Mouse (Mus musculus): ENCODE results near the gene Xxylt1. TPM values are rescaled to one million over a fixed set of nuclear protein-coding genes. Genes with fewer than 3 reads are reported as not detected.

The Xxylt1 gene
- polyA plus RNA-seq, 1 experiment = 12.5 TPM

- TF ChIP-seq CTCF (IDR thresholded peaks at IDR 0.05; ENCODE audit: low read depth, low read length) (no peak), POLR2A (IDR thresholded peaks at IDR 0.05; ENCODE audit: borderline replicate concordance, low read depth, low read length) (no peak)
- Histone ChIP-seq H3K4me1 (ENCODE audit: control insufficient read depth, insufficient read depth, low read length) (peaks cover 52% of the 10 kb centered on the region), H3K27ac (ENCODE audit: insufficient read depth, low read depth, low read length) (no peak overlapping the region; the same call in 1 of the 2 replicates), H3K4me3 (ENCODE audit: insufficient read depth, low read length) (no peak overlapping the region)
Measured at GRCm38 (mm10) chr16:31064782-31065181, 16.4 kb downstream of the Xxylt1 start.

- Histone ChIP-seq H3K4me3 (ENCODE audit: insufficient read depth, low read length) (no peak overlapping the region), H3K27ac (ENCODE audit: insufficient read depth, low read depth, low read length) (no peak overlapping the region), H3K4me1 (ENCODE audit: control insufficient read depth, insufficient read depth, low read length) (peaks cover 34% of the 10 kb centered on the region)
- TF ChIP-seq CTCF (IDR thresholded peaks at IDR 0.05; ENCODE audit: low read depth, low read length) (no peak), POLR2A (IDR thresholded peaks at IDR 0.05; ENCODE audit: borderline replicate concordance, low read depth, low read length) (no peak)
Measured at GRCm38 (mm10) chr16:31062918-31063317, 18.3 kb downstream of the Xxylt1 start.

- H3K27ac ChIP-seq (ENCODE audit: insufficient read depth, low read depth, low read length) = no peak overlapping the region
- no peak for TF ChIP-seq CTCF (IDR thresholded peaks at IDR 0.05; ENCODE audit: low read depth, low read length)
- no peak for TF ChIP-seq POLR2A (IDR thresholded peaks at IDR 0.05; ENCODE audit: borderline replicate concordance, low read depth, low read length)
- peaks cover 21% of the 10 kb centered on the region for H3K4me1 ChIP-seq (ENCODE audit: control insufficient read depth, insufficient read depth, low read length)
- no peak overlapping the region for H3K4me3 ChIP-seq (ENCODE audit: insufficient read depth, low read length)
Measured at GRCm38 (mm10) chr16:31061246-31061880, 19.9 kb downstream of the Xxylt1 start.

- Histone ChIP-seq H3K4me3 (ENCODE audit: insufficient read depth, low read length) (no peak overlapping the region), H3K4me1 (ENCODE audit: control insufficient read depth, insufficient read depth, low read length) (peaks cover 15% of the 10 kb centered on the region), H3K27ac (ENCODE audit: insufficient read depth, low read depth, low read length) (no peak overlapping the region)
- no peak for TF ChIP-seq POLR2A (IDR thresholded peaks at IDR 0.05; ENCODE audit: borderline replicate concordance, low read depth, low read length)
- no peak for TF ChIP-seq CTCF (IDR thresholded peaks at IDR 0.05; ENCODE audit: low read depth, low read length)
Measured at GRCm38 (mm10) chr16:31060714-31061113, 20.5 kb downstream of the Xxylt1 start.

GRCm38 (mm10) chr16:31060226-31060625 lies 21.0 kb downstream of the Xxylt1 start:
- H3K4me1 ChIP-seq (ENCODE audit: control insufficient read depth, insufficient read depth, low read length) = peaks cover 10% of the 10 kb centered on the region
- H3K4me3 ChIP-seq (ENCODE audit: insufficient read depth, low read length) = no peak overlapping the region
- H3K27ac ChIP-seq (ENCODE audit: insufficient read depth, low read depth, low read length) = no peak overlapping the region
- TF ChIP-seq POLR2A (IDR thresholded peaks at IDR 0.05; ENCODE audit: borderline replicate concordance, low read depth, low read length) = no peak
- no peak for TF ChIP-seq CTCF (IDR thresholded peaks at IDR 0.05; ENCODE audit: low read depth, low read length)

- Histone ChIP-seq H3K4me1 (ENCODE audit: control insufficient read depth, insufficient read depth, low read length) (peaks cover 5% of the 10 kb centered on the region), H3K4me3 (ENCODE audit: insufficient read depth, low read length) (no peak overlapping the region), H3K27ac (ENCODE audit: insufficient read depth, low read depth, low read length) (no peak overlapping the region)
- no peak for TF ChIP-seq CTCF (IDR thresholded peaks at IDR 0.05; ENCODE audit: low read depth, low read length)
- TF ChIP-seq POLR2A (IDR thresholded peaks at IDR 0.05; ENCODE audit: borderline replicate concordance, low read depth, low read length) = no peak
Measured at GRCm38 (mm10) chr16:31059730-31060129, 21.5 kb downstream of the Xxylt1 start.

- H3K27ac ChIP-seq (ENCODE audit: insufficient read depth, low read depth, low read length) = no peak overlapping the region
- TF ChIP-seq POLR2A (IDR thresholded peaks at IDR 0.05; ENCODE audit: borderline replicate concordance, low read depth, low read length) (no peak), CTCF (IDR thresholded peaks at IDR 0.05; ENCODE audit: low read depth, low read length) (no peak)
- no peaks in the 10 kb centered on the region for H3K4me1 ChIP-seq (ENCODE audit: control insufficient read depth, insufficient read depth, low read length)
Measured at GRCm38 (mm10) chr16:31052812-31053211, 28.4 kb downstream of the Xxylt1 start.

GRCm38 (mm10) chr16:31052177-31052726 lies 29.0 kb downstream of the Xxylt1 start:
- no peaks in the 10 kb centered on the region for H3K4me1 ChIP-seq (ENCODE audit: control insufficient read depth, insufficient read depth, low read length)
- TF ChIP-seq POLR2A (IDR thresholded peaks at IDR 0.05; ENCODE audit: borderline replicate concordance, low read depth, low read length) (no peak), CTCF (IDR thresholded peaks at IDR 0.05; ENCODE audit: low read depth, low read length) (no peak)
- H3K4me3 ChIP-seq (ENCODE audit: insufficient read depth, low read length) = no peak overlapping the region
- no peak overlapping the region for H3K27ac ChIP-seq (ENCODE audit: insufficient read depth, low read depth, low read length)

More at GRCm38 (mm10) chr16:31052812-31053211, 28.4 kb downstream of the Xxylt1 start:
- no peak overlapping the region for H3K4me3 ChIP-seq (ENCODE audit: insufficient read depth, low read length)

GRCm38 (mm10) chr16:31050701-31051100 lies 30.5 kb downstream of the Xxylt1 start:
- H3K4me1 ChIP-seq (ENCODE audit: control insufficient read depth, insufficient read depth, low read length) = no peaks in the 10 kb centered on the region
- no peak for TF ChIP-seq POLR2A (IDR thresholded peaks at IDR 0.05; ENCODE audit: borderline replicate concordance, low read depth, low read length)
- no peak for TF ChIP-seq CTCF (IDR thresholded peaks at IDR 0.05; ENCODE audit: low read depth, low read length)

GRCm38 (mm10) chr16:31048194-31048593 lies 33.0 kb downstream of the Xxylt1 start:
- TF ChIP-seq CTCF (IDR thresholded peaks at IDR 0.05; ENCODE audit: low read depth, low read length) (no peak), POLR2A (IDR thresholded peaks at IDR 0.05; ENCODE audit: borderline replicate concordance, low read depth, low read length) (no peak)
- H3K27ac ChIP-seq (ENCODE audit: insufficient read depth, low read depth, low read length) = no peak overlapping the region
- no peaks in the 10 kb centered on the region for H3K4me1 ChIP-seq (ENCODE audit: control insufficient read depth, insufficient read depth, low read length)
- no peak overlapping the region for H3K4me3 ChIP-seq (ENCODE audit: insufficient read depth, low read length)

More at GRCm38 (mm10) chr16:31050701-31051100, 30.5 kb downstream of the Xxylt1 start:
- no peak overlapping the region for H3K4me3 ChIP-seq (ENCODE audit: insufficient read depth, low read length)
- H3K27ac ChIP-seq (ENCODE audit: insufficient read depth, low read depth, low read length) = no peak overlapping the region
